Mouse (Mus musculus): ENCODE data around the gene Higd1a. TPM values are rescaled to one million over a fixed set of nuclear protein-coding genes. Genes with fewer than 3 reads are reported as not detected.

Gene Higd1a
- 135 and 145 TPM in 2 replicates for polyA plus RNA-seq (2016; fragmentation: Nextera tagmentation; extraction: Ambion mirVana)

GRCm38 (mm10) chr9:121858153-121858488, at the start of gene Higd1a:
Higd1a (minus strand) TSS chr9:121858362.
- peak within 1 kb of the TSS; percentile 94 for H3K9ac ChIP-seq
- peak within 1 kb of the TSS; percentile 88 for H3K4me3 ChIP-seq
- H3K36me3 ChIP-seq: peaks cover 11% of the 10 kb centered on the region; the same call in 1 of the 2 replicates
- peaks cover 40% of the 10 kb centered on the region for H3K4me1 ChIP-seq
- peak within 1 kb of the TSS; percentile 93 for H3K4me2 ChIP-seq
- no peaks in the 10 kb centered on the region for H3K9me3 ChIP-seq (replicated peaks)
- WGBS (ENCODE audit: insufficient replicate concordance): 2% methylated on average over 6 of the region's 6 CpGs
- no peaks in the 10 kb centered on the region for H3K27me3 ChIP-seq (replicated peaks)
- peak within 1 kb of the TSS; percentile 97 for H3K27ac ChIP-seq
- ATAC-seq: no peak; the same call in 1 of the 2 replicates

GRCm38 (mm10) chr9:121907356-121908070, 49.4 kb upstream of the Higd1a start:
- WGBS (ENCODE audit: insufficient replicate concordance): 68% methylated on average over 10 of the region's 10 CpGs
- H3K36me3 ChIP-seq: no peaks in the 10 kb centered on the region
- no peak overlapping the region for H3K27ac ChIP-seq

GRCm38 (mm10) chr9:121906456-121906855, 48.3 kb upstream of the Higd1a start:
- H3K9me3 ChIP-seq (replicated peaks): no peaks in the 10 kb centered on the region
- no peaks in the 10 kb centered on the region for H3K36me3 ChIP-seq
- ATAC-seq: no peak
- WGBS (ENCODE audit: insufficient replicate concordance): 66% methylated on average over 5 of the region's 5 CpGs
- no peaks in the 10 kb centered on the region for H3K4me1 ChIP-seq
- no peak overlapping the region for H3K9ac ChIP-seq
- no peak overlapping the region for H3K4me2 ChIP-seq
- H3K27me3 ChIP-seq (replicated peaks): no peaks in the 10 kb centered on the region
- no peak overlapping the region for H3K4me3 ChIP-seq
- no peak overlapping the region for H3K27ac ChIP-seq

More at GRCm38 (mm10) chr9:121907356-121908070, 49.4 kb upstream of the Higd1a start:
- H3K4me1 ChIP-seq: no peaks in the 10 kb centered on the region
- no peak overlapping the region for H3K9ac ChIP-seq
- no peaks in the 10 kb centered on the region for H3K9me3 ChIP-seq (replicated peaks)
- ATAC-seq: no peak
- H3K27me3 ChIP-seq (replicated peaks): no peaks in the 10 kb centered on the region
- no peak overlapping the region for H3K4me3 ChIP-seq
- no peak overlapping the region for H3K4me2 ChIP-seq

GRCm38 (mm10) chr9:121905556-121906185, 47.5 kb upstream of the Higd1a start:
- no peaks in the 10 kb centered on the region for H3K36me3 ChIP-seq
- ATAC-seq: no peak

GRCm38 (mm10) chr9:121904946-121905345, 46.8 kb upstream of the Higd1a start:
- 80% methylated on average over 7 of the region's 7 CpGs for WGBS (ENCODE audit: insufficient replicate concordance)

More at GRCm38 (mm10) chr9:121905556-121906185, 47.5 kb upstream of the Higd1a start:
- no peaks in the 10 kb centered on the region for H3K27me3 ChIP-seq (replicated peaks)
- H3K27ac ChIP-seq: no peak overlapping the region
- 67% methylated on average over 4 of the region's 4 CpGs for WGBS (ENCODE audit: insufficient replicate concordance)
- H3K9ac ChIP-seq: no peak overlapping the region
- H3K9me3 ChIP-seq (replicated peaks): no peaks in the 10 kb centered on the region
- no peak overlapping the region for H3K4me3 ChIP-seq
- H3K4me2 ChIP-seq: no peak overlapping the region
- no peaks in the 10 kb centered on the region for H3K4me1 ChIP-seq

GRCm38 (mm10) chr9:121904319-121904718, 46.2 kb upstream of the Higd1a start:
- no peaks in the 10 kb centered on the region for H3K36me3 ChIP-seq
- no peak for ATAC-seq
- no peaks in the 10 kb centered on the region for H3K4me1 ChIP-seq
- no peak overlapping the region for H3K4me2 ChIP-seq
- no peak overlapping the region for H3K9ac ChIP-seq
- H3K27ac ChIP-seq: no peak overlapping the region
- no peaks in the 10 kb centered on the region for H3K27me3 ChIP-seq (replicated peaks)
- 58% methylated on average over 4 of the region's 4 CpGs for WGBS (ENCODE audit: insufficient replicate concordance)
- H3K4me3 ChIP-seq: no peak overlapping the region
- no peaks in the 10 kb centered on the region for H3K9me3 ChIP-seq (replicated peaks)

More at GRCm38 (mm10) chr9:121904946-121905345, 46.8 kb upstream of the Higd1a start:
- H3K27me3 ChIP-seq (replicated peaks): no peaks in the 10 kb centered on the region
- no peaks in the 10 kb centered on the region for H3K36me3 ChIP-seq
- H3K4me3 ChIP-seq: no peak overlapping the region
- no peak overlapping the region for H3K4me2 ChIP-seq
- no peak for ATAC-seq
- no peak overlapping the region for H3K9ac ChIP-seq
- no peak overlapping the region for H3K27ac ChIP-seq
- H3K4me1 ChIP-seq: no peaks in the 10 kb centered on the region
- H3K9me3 ChIP-seq (replicated peaks): no peaks in the 10 kb centered on the region

- no peak for ATAC-seq
- Histone ChIP-seq H3K4me3 (no peak overlapping the region), H3K36me3 (no peaks in the 10 kb centered on the region), H3K9me3 (replicated peaks) (no peaks in the 10 kb centered on the region), H3K9ac (no peak overlapping the region), H3K27ac (no peak overlapping the region), H3K4me2 (no peak overlapping the region), H3K27me3 (replicated peaks) (no peaks in the 10 kb centered on the region), H3K4me1 (no peaks in the 10 kb centered on the region)
- 61% methylated on average over 8 of the region's 8 CpGs for WGBS (ENCODE audit: insufficient replicate concordance)
Measured at GRCm38 (mm10) chr9:121903476-121904305, 45.5 kb upstream of the Higd1a start.

GRCm38 (mm10) chr9:121901710-121902700, 43.8 kb upstream of the Higd1a start:
- H3K4me3 ChIP-seq: no peak overlapping the region
- no peak for ATAC-seq
- H3K27ac ChIP-seq: no peak overlapping the region
- no peaks in the 10 kb centered on the region for H3K9me3 ChIP-seq (replicated peaks)
- no peak overlapping the region for H3K4me2 ChIP-seq
- no peak overlapping the region for H3K9ac ChIP-seq
- H3K4me1 ChIP-seq: no peaks in the 10 kb centered on the region
- no peaks in the 10 kb centered on the region for H3K36me3 ChIP-seq
- H3K27me3 ChIP-seq (replicated peaks): no peaks in the 10 kb centered on the region
- 62% methylated on average over 5 of the region's 5 CpGs for WGBS (ENCODE audit: insufficient replicate concordance)

- no peak overlapping the region for H3K9ac ChIP-seq
- H3K4me3 ChIP-seq: no peak overlapping the region
- no peaks in the 10 kb centered on the region for H3K36me3 ChIP-seq
- H3K9me3 ChIP-seq (replicated peaks): no peaks in the 10 kb centered on the region
- H3K4me2 ChIP-seq: no peak overlapping the region
- H3K27me3 ChIP-seq (replicated peaks): no peaks in the 10 kb centered on the region
- no peak for ATAC-seq
- H3K27ac ChIP-seq: no peak overlapping the region
- no peaks in the 10 kb centered on the region for H3K4me1 ChIP-seq
- 69% methylated on average over 5 of the region's 5 CpGs for WGBS (ENCODE audit: insufficient replicate concordance)
Measured at GRCm38 (mm10) chr9:121900282-121900855, 42.2 kb upstream of the Higd1a start.

- H3K4me3 ChIP-seq: no peak overlapping the region
- 47% methylated on average over 6 of the region's 6 CpGs for WGBS (ENCODE audit: insufficient replicate concordance)
- no peaks in the 10 kb centered on the region for H3K4me1 ChIP-seq
- H3K9me3 ChIP-seq (replicated peaks): no peaks in the 10 kb centered on the region
- ATAC-seq: no peak
- no peaks in the 10 kb centered on the region for H3K27me3 ChIP-seq (replicated peaks)
- no peaks in the 10 kb centered on the region for H3K36me3 ChIP-seq
- no peak overlapping the region for H3K4me2 ChIP-seq
- H3K9ac ChIP-seq: no peak overlapping the region
- no peak overlapping the region for H3K27ac ChIP-seq
Measured at GRCm38 (mm10) chr9:121899306-121899705, 41.1 kb upstream of the Higd1a start.

GRCm38 (mm10) chr9:121898245-121898644, 40.1 kb upstream of the Higd1a start, which contains the start of gene Ackr2:
Ackr2 (plus strand) TSS chr9:121898355.
- Histone ChIP-seq H3K9me3 (replicated peaks) (no peaks in the 10 kb centered on the region), H3K4me1 (no peaks in the 10 kb centered on the region), H3K36me3 (no peaks in the 10 kb centered on the region), H3K9ac (no peak within 1 kb of the TSS), H3K27me3 (replicated peaks) (no peaks in the 10 kb centered on the region), H3K4me2 (no peak within 1 kb of the TSS), H3K27ac (no peak within 1 kb of the TSS), H3K4me3 (no peak within 1 kb of the TSS)
- 69% methylated on average over 9 of the region's 9 CpGs for WGBS (ENCODE audit: insufficient replicate concordance)
- 0 out of 2 replicates have a peak, but pooled peaks have one; percentile 13 for ATAC-seq
